In the genomic region with DNA sequence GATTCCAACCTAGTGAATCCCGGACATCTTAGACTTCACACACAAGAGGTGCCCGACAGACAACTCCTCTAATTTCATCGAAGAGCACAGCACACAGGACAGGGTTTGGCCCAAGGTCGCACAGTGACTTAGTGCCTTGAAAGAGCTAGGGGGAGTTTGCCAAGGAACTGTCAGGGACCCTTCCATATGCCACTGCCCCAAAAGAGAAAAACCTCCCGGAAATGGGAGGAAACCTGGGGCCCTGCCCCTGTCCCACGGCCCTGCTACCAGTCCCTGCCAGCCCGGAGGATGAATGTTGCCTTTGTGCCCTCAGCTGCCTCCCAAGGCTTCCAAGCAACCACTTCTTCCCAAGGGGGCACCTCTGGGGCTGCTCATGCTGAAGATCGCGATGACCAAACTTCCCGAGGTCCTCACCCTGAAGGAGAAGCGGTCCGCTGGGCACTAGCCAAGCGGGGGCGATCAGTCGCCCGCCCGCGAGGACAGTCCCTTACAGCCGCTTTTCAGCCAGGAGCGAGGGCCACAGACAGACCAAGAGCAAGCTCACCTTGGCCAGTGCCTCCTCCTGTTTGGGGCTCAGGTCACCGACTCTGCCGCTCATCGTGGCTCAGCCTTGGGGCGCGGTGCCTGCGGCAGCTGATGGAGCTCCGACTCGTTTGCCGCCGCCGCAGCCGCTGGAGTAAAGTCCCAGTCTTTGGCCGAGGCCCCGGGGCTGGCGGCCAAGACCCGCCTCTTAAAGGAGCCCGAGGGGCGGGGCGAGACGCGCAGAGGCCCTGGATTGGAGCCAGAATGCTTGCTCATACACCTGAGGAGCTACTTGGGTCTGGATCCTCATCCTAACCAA, we compare ENCODE assay signal across 8 mouse cellular contexts. TPM values are rescaled to one million over a fixed set of nuclear protein-coding genes. Genes with fewer than 3 reads are reported as not detected.
DNase-seq lines count a peak whose midpoint lies in the region; ATAC-seq and TF ChIP-seq lines count a peak whose summit lies in the region.

No protein-coding gene starts in this region.

- H3K27me3 ChIP-seq in midbrain, embryonic 10.5 days (ENCODE audit: low read depth, poor library complexity, severe bottlenecking) = peaks cover 56% of the 10 kb centered on the region
- no peaks in the 10 kb centered on the region for H3K27me3 ChIP-seq in small intestine, adult 2 months (ENCODE audit: control insufficient read depth, insufficient read depth, low read length)

- TF ChIP-seq CTCF in small intestine, adult 2 months (IDR thresholded peaks at IDR 0.05; ENCODE audit: extremely low read depth, insufficient read length, insufficient replicate concordance, low read depth, low read length) = no peak

- H3K27ac ChIP-seq in midbrain, embryonic 10.5 days (replicated peaks) = peak overlapping the region; percentile 82
- peak overlapping the region; percentile 75 for H3K27ac ChIP-seq in small intestine, adult 2 months (ENCODE audit: insufficient read depth, low read depth, low read length)

- peak overlapping the region; percentile 71 for H3K4me3 ChIP-seq in midbrain, embryonic 10.5 days
- H3K4me3 ChIP-seq in small intestine, adult 2 months (ENCODE audit: low read depth, low read length) = peak overlapping the region; percentile 78

- DNase-seq in thymus, postnatal 25 days = peak; percentile 16
- DNase-seq in thymus, postnatal 36 days = no peak
- peak; percentile 76 for DNase-seq in embryo, embryonic 10.5 days (ENCODE audit: low spot score)
- peak; percentile 30 to 49 for DNase-seq in gastrocnemius, postnatal 36 days
- peak; percentile 80 to 83 for DNase-seq in left cerebral cortex, postnatal 36 days (ENCODE audit: low spot score in 2 of 2)
- peak; percentile 70 for DNase-seq in midbrain, embryonic 10.5 days (ENCODE audit: low spot score)

- TF ChIP-seq POLR2A in small intestine, adult 2 months (IDR thresholded peaks at IDR 0.05; ENCODE audit: low read depth, low read length) = peak; percentile 84

- 3% methylated on average over 41 of the region's 41 CpGs for WGBS in midbrain, embryonic 10.5 days
- under 1% methylated on average over 41 of the region's 41 CpGs for WGBS in small intestine, adult 2 months

- peak; percentile 40 for ATAC-seq in inflammation-experienced regulatory T-cells, adult 6 months

- no peaks in the 10 kb centered on the region for H3K36me3 ChIP-seq in midbrain, embryonic 10.5 days
- 0 out of 2 replicates have a peak, but pooled peaks cover 1% of the 10 kb centered on the region for H3K36me3 ChIP-seq in small intestine, adult 2 months (ENCODE audit: control insufficient read depth, insufficient read depth, low read length)

- no peaks in the 10 kb centered on the region for H3K9me3 ChIP-seq in midbrain, embryonic 10.5 days (replicated peaks)

- H3K4me1 ChIP-seq in midbrain, embryonic 10.5 days = peaks cover 23% of the 10 kb centered on the region
- H3K4me1 ChIP-seq in small intestine, adult 2 months (ENCODE audit: control insufficient read depth, insufficient read depth, insufficient read length, low read length) = peaks cover 19% of the 10 kb centered on the region

- intact Hi-C loops in gastrocnemius, postnatal 36 days (cut with DNase I) = no loop called here
- intact Hi-C loops in left cerebral cortex, postnatal 36 days (cut with DNase I) = no loop called here

RNA-seq across cellular contexts. Expression of a gene that starts 4.9 kb away (rescaled TPM):
- under 1 TPM; 0.33 to 0.42 TPM for total RNA-seq in gastrocnemius, postnatal 36 days (2021)
- polyA plus RNA-seq in inflammation-experienced regulatory T-cells, adult 6 months (2017; shearing (Covaris generic)) = 1 to 10 TPM in 2 of 3 experiments, under 1 TPM in 1; 0.79 to 2.7 (median 1.3) TPM
- total RNA-seq in left cerebral cortex, postnatal 36 days (2021) = 10 to 100 TPM; 35.0 to 35.4 TPM
- polyA plus RNA-seq in midbrain, embryonic 10.5 days (2016; fragmentation: Nextera tagmentation; extraction: Ambion mirVana) = 2.2 and 2.9 TPM in 2 replicates
- polyA plus RNA-seq in small intestine, adult 2 months (2012; rRNA removed) = 23.7 and 84.2 TPM in 2 replicates

RNA-seq across cellular contexts. Expression of a gene that starts 16.7 kb away (rescaled TPM):
- total RNA-seq in gastrocnemius, postnatal 36 days (2021) = 1 to 10 TPM; 4.4 to 5.5 TPM
- polyA plus RNA-seq in inflammation-experienced regulatory T-cells, adult 6 months (2017; shearing (Covaris generic)) = 10 to 100 TPM in 1 of 3 experiments, 1 to 10 TPM in 2; 7.5 to 10.4 (median 8.4) TPM
- total RNA-seq in left cerebral cortex, postnatal 36 days (2021) = 10 to 100 TPM; 28.8 to 35.9 TPM
- 21.3 and 29.3 TPM in 2 replicates for polyA plus RNA-seq in midbrain, embryonic 10.5 days (2016; fragmentation: Nextera tagmentation; extraction: Ambion mirVana)
- 13.9 and 20.6 TPM in 2 replicates for polyA plus RNA-seq in small intestine, adult 2 months (2012; rRNA removed)

RNA-seq across cellular contexts. Expression of a gene that starts 23.1 kb away (rescaled TPM):
- 10 to 100 TPM; 52.1 to 53.4 TPM for total RNA-seq in gastrocnemius, postnatal 36 days (2021)
- 1 to 10 TPM; 1.1 to 3.8 (median 3.2) TPM for polyA plus RNA-seq in inflammation-experienced regulatory T-cells, adult 6 months (2017; shearing (Covaris generic))
- total RNA-seq in left cerebral cortex, postnatal 36 days (2021) = 10 to 100 TPM; 90.9 to 94.5 TPM
- polyA plus RNA-seq in midbrain, embryonic 10.5 days (2016; fragmentation: Nextera tagmentation; extraction: Ambion mirVana) = 8.1 and 10.3 TPM in 2 replicates
- 22.4 and 26.6 TPM in 2 replicates for polyA plus RNA-seq in small intestine, adult 2 months (2012; rRNA removed)

RNA-seq across cellular contexts. Expression of a gene that starts 41.8 kb away (rescaled TPM):
- total RNA-seq in gastrocnemius, postnatal 36 days (2021) = 1 to 10 TPM; 2.6 to 2.8 TPM
- polyA plus RNA-seq in inflammation-experienced regulatory T-cells, adult 6 months (2017; shearing (Covaris generic)) = 1 to 10 TPM; 1.5 to 2.9 (median 2.9) TPM
- 10 to 100 TPM; 16.0 to 18.1 TPM for total RNA-seq in left cerebral cortex, postnatal 36 days (2021)
- 6.9 and 8.3 TPM in 2 replicates for polyA plus RNA-seq in midbrain, embryonic 10.5 days (2016; fragmentation: Nextera tagmentation; extraction: Ambion mirVana)
- 2.1 and 2.2 TPM in 2 replicates for polyA plus RNA-seq in small intestine, adult 2 months (2012; rRNA removed)

RNA-seq across cellular contexts. Expression of a gene that starts 41.8 kb away (rescaled TPM):
- 10 to 100 TPM; 16.2 to 17.0 TPM for total RNA-seq in gastrocnemius, postnatal 36 days (2021)
- polyA plus RNA-seq in inflammation-experienced regulatory T-cells, adult 6 months (2017; shearing (Covaris generic)) = 10 to 100 TPM; 54.2 to 71.2 (median 66.6) TPM
- total RNA-seq in left cerebral cortex, postnatal 36 days (2021) = 10 to 100 TPM; 61.3 to 65.3 TPM
- polyA plus RNA-seq in midbrain, embryonic 10.5 days (2016; fragmentation: Nextera tagmentation; extraction: Ambion mirVana) = 95.2 and 97.1 TPM in 2 replicates
- 13.9 and 24.7 TPM in 2 replicates for polyA plus RNA-seq in small intestine, adult 2 months (2012; rRNA removed)

Comparison
In these comparisons a context has a peak if more than half of its experiments do, and no peak if none do; other contexts are left out.
1. DNase-seq: peak in thymus, postnatal 25 days (single experiment), embryo, embryonic 10.5 days (single experiment), gastrocnemius, postnatal 36 days (2 of 2), left cerebral cortex, postnatal 36 days (2 of 2) and midbrain, embryonic 10.5 days (single experiment); none in thymus, postnatal 36 days (0 of 2).